Mouse (Mus musculus): ENCODE data around the gene Fbxl4. TPM values are rescaled to one million over a fixed set of nuclear protein-coding genes. Genes with fewer than 3 reads are reported as not detected.

Gene Fbxl4
- total and polyA plus RNA-seq, 2 experiments from 2014 or later = 16.8 to 30.8 TPM

DNA sequence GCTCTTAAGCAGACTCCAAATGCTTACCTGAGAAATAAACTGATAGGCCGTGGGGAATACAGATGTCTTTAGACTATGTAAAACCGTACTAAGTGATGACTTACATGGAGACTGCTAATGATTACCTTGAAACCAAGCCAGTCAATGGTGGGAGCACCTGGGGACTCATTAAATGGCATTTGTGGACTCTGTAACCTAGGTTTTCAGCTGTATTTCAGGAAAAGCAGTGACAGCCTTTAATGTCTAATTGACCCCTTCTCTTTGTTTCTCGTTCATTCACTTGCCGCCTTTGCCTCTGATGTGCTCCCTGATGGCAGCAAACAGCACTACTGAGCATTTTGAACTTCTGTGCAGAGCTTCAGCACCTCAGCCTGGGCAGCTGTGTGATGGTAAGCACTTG, 65.1 kb downstream of the Fbxl4 start:
- Histone ChIP-seq H3K36me3 (ENCODE audit: insufficient read depth, low read length) (no peaks in the 10 kb centered on the region), H3K27ac (ENCODE audit: low read depth, low read length) (no peak overlapping the region), H3K4me2 (ENCODE audit: low read depth, low read length, poor library complexity, severe bottlenecking) (no peak overlapping the region), H3K9me3 (ENCODE audit: low read length) (no peaks in the 10 kb centered on the region), H3K27me3 (ENCODE audit: insufficient read depth, low read length) (no peaks in the 10 kb centered on the region), H3K9ac (replicated peaks; ENCODE audit: low read length, poor library complexity, severe bottlenecking) (no peak overlapping the region), H3K4me1 (ENCODE audit: insufficient read depth, low read length) (no peaks in the 10 kb centered on the region), H3K4me3 (ENCODE audit: low read depth, low read length) (no peak overlapping the region)
- no peak for DNase-seq (ENCODE audit: low spot score)
- no peak for TF ChIP-seq CTCF (IDR thresholded peaks at IDR 0.05)
- WGBS = 66% methylated on average over 4 of the region's 4 CpGs
- 0 out of 2 replicates have a peak, but pooled peaks have one; percentile 23 for ATAC-seq (ENCODE audit: low FRiP score)

DNA sequence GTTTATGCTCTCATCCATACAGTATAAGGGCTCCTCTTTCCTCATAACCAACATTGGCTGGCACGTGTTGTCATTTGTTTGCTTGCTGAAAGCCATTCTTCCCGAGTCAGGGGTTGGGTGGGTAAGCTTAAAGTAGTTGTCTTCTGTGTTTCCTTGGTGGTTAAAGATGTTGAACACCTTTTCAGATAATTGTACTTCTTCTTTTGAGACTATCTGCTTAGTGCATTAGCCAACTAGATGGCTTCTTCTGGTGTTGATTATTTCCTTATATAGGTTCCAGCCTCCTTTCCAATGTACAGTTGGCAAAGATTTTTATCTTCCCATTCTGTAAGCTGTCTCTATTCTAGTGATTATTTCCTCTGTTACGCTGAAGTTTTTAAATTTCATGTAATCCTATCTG, 70.8 kb downstream of the Fbxl4 start:
- no peak for ATAC-seq (ENCODE audit: low FRiP score)
- no peaks in the 10 kb centered on the region for H3K27me3 ChIP-seq (ENCODE audit: insufficient read depth, low read length)
- no peaks in the 10 kb centered on the region for H3K36me3 ChIP-seq (ENCODE audit: insufficient read depth, low read length)
- no peak overlapping the region for H3K4me3 ChIP-seq (ENCODE audit: low read depth, low read length)
- no peaks in the 10 kb centered on the region for H3K9me3 ChIP-seq (ENCODE audit: low read length)
- no peak overlapping the region for H3K27ac ChIP-seq (ENCODE audit: low read depth, low read length)
- no peak for TF ChIP-seq CTCF (IDR thresholded peaks at IDR 0.05)
- WGBS = 93% methylated on average over 3 of the region's 3 CpGs
- no peak overlapping the region for H3K9ac ChIP-seq (replicated peaks; ENCODE audit: low read length, poor library complexity, severe bottlenecking)
- DNase-seq (ENCODE audit: low spot score) = no peak
- no peaks in the 10 kb centered on the region for H3K4me1 ChIP-seq (ENCODE audit: insufficient read depth, low read length)
- H3K4me2 ChIP-seq (ENCODE audit: low read depth, low read length, poor library complexity, severe bottlenecking) = no peak overlapping the region

DNA sequence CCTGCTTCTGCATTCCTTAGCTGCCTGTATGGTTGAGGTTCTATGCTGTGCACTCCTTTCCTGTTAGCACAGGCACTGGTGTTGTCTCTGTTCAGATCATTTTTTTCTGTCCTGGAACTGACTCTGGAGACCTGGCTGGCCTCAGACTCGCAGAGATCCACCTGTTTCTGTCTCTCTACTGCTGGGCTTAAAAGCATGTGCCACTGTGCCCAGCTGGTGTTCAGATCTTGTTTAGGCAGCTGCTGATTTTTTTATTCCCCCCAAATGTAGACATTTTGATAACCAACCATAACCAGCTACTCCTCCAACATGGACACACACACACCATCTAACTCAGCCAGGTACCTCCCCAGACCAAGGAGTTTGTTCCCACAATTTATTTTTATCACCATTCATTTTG, 112.2 kb downstream of the Fbxl4 start:
- DNase-seq (ENCODE audit: low spot score) = no peak
- no peak for ATAC-seq (ENCODE audit: low FRiP score)
- no peaks in the 10 kb centered on the region for H3K36me3 ChIP-seq (ENCODE audit: insufficient read depth, low read length)
- no peak overlapping the region for H3K9ac ChIP-seq (replicated peaks; ENCODE audit: low read length, poor library complexity, severe bottlenecking)
- H3K4me2 ChIP-seq (ENCODE audit: low read depth, low read length, poor library complexity, severe bottlenecking) = no peak overlapping the region
- H3K4me1 ChIP-seq (ENCODE audit: insufficient read depth, low read length) = no peaks in the 10 kb centered on the region
- no peak for TF ChIP-seq CTCF (IDR thresholded peaks at IDR 0.05)
- no peak overlapping the region for H3K27ac ChIP-seq (ENCODE audit: low read depth, low read length)
- 70% methylated on average over 1 of the region's 1 CpGs for WGBS
- no peaks in the 10 kb centered on the region for H3K27me3 ChIP-seq (ENCODE audit: insufficient read depth, low read length)
- no peak overlapping the region for H3K4me3 ChIP-seq (ENCODE audit: low read depth, low read length)
- no peaks in the 10 kb centered on the region for H3K9me3 ChIP-seq (ENCODE audit: low read length)

DNA sequence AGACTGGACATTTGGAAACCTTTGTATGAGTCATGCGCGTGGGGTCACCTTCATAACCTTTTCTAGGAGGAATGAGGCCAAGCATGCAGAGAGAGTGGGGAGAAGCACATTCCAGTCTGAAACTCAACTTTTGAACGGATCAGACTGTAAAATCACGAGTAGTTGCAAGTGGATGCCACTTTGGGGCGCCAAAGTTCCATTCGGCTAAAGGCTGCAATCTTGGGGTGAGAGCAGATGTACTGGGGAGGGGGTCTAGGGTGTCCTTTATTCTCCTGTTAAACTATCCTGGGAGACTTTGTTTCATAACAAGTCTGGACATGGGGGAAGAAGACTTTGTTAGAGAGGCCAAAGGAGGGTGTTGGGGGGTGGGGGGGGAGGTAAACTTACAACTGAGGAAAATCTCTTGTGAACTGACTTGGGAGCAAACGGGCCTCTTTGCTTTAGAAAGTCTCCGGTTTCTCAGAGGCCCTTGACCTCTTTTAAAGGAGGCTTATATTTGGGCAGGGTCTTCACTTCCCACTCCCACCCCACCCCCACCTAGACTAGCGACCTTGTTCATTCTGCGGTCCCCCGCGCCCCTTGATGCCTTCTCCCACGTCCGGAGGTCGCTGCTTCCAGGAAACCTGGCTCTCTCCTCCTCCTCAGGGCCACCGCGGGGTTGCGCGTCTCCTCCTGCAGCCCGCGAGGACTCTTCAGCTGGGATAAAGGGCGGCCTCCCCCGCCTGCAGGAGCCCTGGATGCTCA, 119.8 kb downstream of the Fbxl4 start:
- TF ChIP-seq CTCF (IDR thresholded peaks at IDR 0.05) = peak; percentile 93

DNA sequence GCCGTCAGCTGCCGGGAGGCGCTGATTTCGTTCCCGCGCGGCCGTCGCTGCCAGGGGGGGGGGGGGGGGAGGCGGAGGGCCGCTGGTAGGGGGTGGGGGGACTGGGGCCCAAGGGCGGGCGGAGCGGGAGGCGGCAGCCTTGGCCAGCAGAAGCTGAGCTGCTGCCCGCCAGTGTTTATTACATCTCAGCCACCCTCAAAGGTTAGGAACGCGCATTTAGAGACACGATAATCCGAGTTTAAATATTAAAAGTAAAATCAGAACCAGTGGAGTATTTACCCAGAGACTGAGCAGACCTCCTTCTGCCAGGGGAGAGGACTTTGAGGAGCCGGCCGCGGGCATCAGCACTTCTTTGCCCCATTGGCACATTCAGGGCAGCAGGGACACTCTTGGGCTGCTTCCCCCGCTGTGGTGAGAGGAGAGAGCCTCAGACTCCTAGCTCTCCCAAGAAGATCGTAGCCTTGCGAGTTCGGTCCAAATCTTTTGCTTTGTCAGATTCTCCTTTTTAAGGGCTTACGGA, 120.4 kb downstream of the Fbxl4 start:
- peak; percentile 38 for ATAC-seq (ENCODE audit: low FRiP score)
- H3K4me1 ChIP-seq (ENCODE audit: insufficient read depth, low read length) = no peaks in the 10 kb centered on the region
- H3K9me3 ChIP-seq (ENCODE audit: low read length) = no peaks in the 10 kb centered on the region
- WGBS = 5% methylated on average over 19 of the region's 28 CpGs
- H3K9ac ChIP-seq (replicated peaks; ENCODE audit: low read length, poor library complexity, severe bottlenecking) = peak overlapping the region; percentile 65
- no peak for TF ChIP-seq CTCF (IDR thresholded peaks at IDR 0.05)
- H3K4me2 ChIP-seq (ENCODE audit: low read depth, low read length, poor library complexity, severe bottlenecking) = peak overlapping the region; percentile 95
- peak overlapping the region; percentile 82 for H3K27ac ChIP-seq (ENCODE audit: low read depth, low read length)
- H3K4me3 ChIP-seq (ENCODE audit: low read depth, low read length) = peak overlapping the region; percentile 93
- no peaks in the 10 kb centered on the region for H3K27me3 ChIP-seq (ENCODE audit: insufficient read depth, low read length)
- H3K36me3 ChIP-seq (ENCODE audit: insufficient read depth, low read length) = no peaks in the 10 kb centered on the region
- peak; percentile 65 for DNase-seq (ENCODE audit: low spot score)

More for the DNA sequence above, 119.8 kb downstream of the Fbxl4 start:
- no peaks in the 10 kb centered on the region for H3K9me3 ChIP-seq (ENCODE audit: low read length)
- no peaks in the 10 kb centered on the region for H3K36me3 ChIP-seq (ENCODE audit: insufficient read depth, low read length)
- H3K4me1 ChIP-seq (ENCODE audit: insufficient read depth, low read length) = no peaks in the 10 kb centered on the region
- peak overlapping the region; percentile 82 for H3K27ac ChIP-seq (ENCODE audit: low read depth, low read length)
- peak overlapping the region; percentile 93 for H3K4me3 ChIP-seq (ENCODE audit: low read depth, low read length)
- no peaks in the 10 kb centered on the region for H3K27me3 ChIP-seq (ENCODE audit: insufficient read depth, low read length)
- peak overlapping the region; percentile 95 for H3K4me2 ChIP-seq (ENCODE audit: low read depth, low read length, poor library complexity, severe bottlenecking)
- DNase-seq (ENCODE audit: low spot score) = peak; percentile 88
- H3K9ac ChIP-seq (replicated peaks; ENCODE audit: low read length, poor library complexity, severe bottlenecking) = peak overlapping the region; percentile 65
- WGBS = under 1% methylated on average over 21 of the region's 23 CpGs
- ATAC-seq (ENCODE audit: low FRiP score) = peak; percentile 76
